Mouse (Mus musculus): Measurements from ENCODE around the gene L3mbtl3.
A peak's percentile ranks its signal among the peaks of the same experiment; 100 is the strongest.

The L3mbtl3 gene

GRCm38 (mm10) chr10:26333966-26334365 is 41.8 kb downstream of the L3mbtl3 start:
- no peak for DNase-seq

GRCm38 (mm10) chr10:26332781-26333180 is 43.0 kb downstream of the L3mbtl3 start:
- DNase-seq: no peak

- no peak for DNase-seq
Measured at GRCm38 (mm10) chr10:26328843-26329242, 46.9 kb downstream of the L3mbtl3 start.

GRCm38 (mm10) chr10:26327691-26328542 is 47.9 kb downstream of the L3mbtl3 start:
- no peak for DNase-seq

GRCm38 (mm10) chr10:26327291-26327690 is 48.5 kb downstream of the L3mbtl3 start:
- no peak for DNase-seq

GRCm38 (mm10) chr10:26325320-26325719 is 50.5 kb downstream of the L3mbtl3 start:
- DNase-seq: peak; percentile 9 to 19

- peak; percentile 19 to 30 for DNase-seq
Measured at GRCm38 (mm10) chr10:26322344-26323051, 53.3 kb downstream of the L3mbtl3 start.

GRCm38 (mm10) chr10:26320679-26321078 is 55.1 kb downstream of the L3mbtl3 start:
- DNase-seq: no peak

- DNase-seq: no peak
Measured at GRCm38 (mm10) chr10:26314327-26314726, 61.4 kb downstream of the L3mbtl3 start.

- DNase-seq: no peak
Measured at GRCm38 (mm10) chr10:26303485-26303884, 72.3 kb downstream of the L3mbtl3 start.

- no peak for DNase-seq
Measured at GRCm38 (mm10) chr10:26302336-26302735, 73.4 kb downstream of the L3mbtl3 start.

- DNase-seq: no peak
Measured at GRCm38 (mm10) chr10:26297626-26298025, 78.1 kb downstream of the L3mbtl3 start.

GRCm38 (mm10) chr10:26297200-26297599 is 78.6 kb downstream of the L3mbtl3 start:
- DNase-seq: no peak

GRCm38 (mm10) chr10:26287136-26287535 is 88.6 kb downstream of the L3mbtl3 start:
- DNase-seq: no peak

- DNase-seq: no peak
Measured at GRCm38 (mm10) chr10:26280009-26280408, 95.8 kb downstream of the L3mbtl3 start.

- no peak for DNase-seq
Measured at GRCm38 (mm10) chr10:26275414-26275813, 100.4 kb downstream of the L3mbtl3 start.

- no peak for DNase-seq
Measured at GRCm38 (mm10) chr10:26263744-26264459, 111.9 kb downstream of the L3mbtl3 start.

- no peak for DNase-seq
Measured at GRCm38 (mm10) chr10:26259908-26260307, 115.9 kb downstream of the L3mbtl3 start.

- no peak for DNase-seq
Measured at GRCm38 (mm10) chr10:26249426-26250165, 126.2 kb downstream of the L3mbtl3 start.

GRCm38 (mm10) chr10:26244466-26244865 is 131.3 kb downstream of the L3mbtl3 start:
- no peak for DNase-seq

- DNase-seq: no peak
Measured at GRCm38 (mm10) chr10:26243203-26243602, 132.6 kb downstream of the L3mbtl3 start.

GRCm38 (mm10) chr10:26239090-26239489 is 136.7 kb downstream of the L3mbtl3 start:
- DNase-seq: no peak

- no peak for DNase-seq
Measured at GRCm38 (mm10) chr10:26238559-26238958, 137.2 kb downstream of the L3mbtl3 start.
